Mouse (Mus musculus): ENCODE measurements around the gene Daam1. TPM values are rescaled to one million over a fixed set of nuclear protein-coding genes. Genes with fewer than 3 reads are reported as not detected.
A peak's percentile ranks its signal among the peaks of the same experiment; 100 is the strongest.
"Not testable (repeated sequence)": the region's sequence is repeated elsewhere in the genome, so short reads cannot be mapped to it uniquely, and the experiment has no call there.

Gene Daam1
- polyA plus RNA-seq, 1 experiment from 2014 or later, result 19.9 TPM

GRCm38 (mm10) chr12:71839653-71840052 lies 8.8 kb downstream of the Daam1 start:
- no peak overlapping the region for H3K9ac ChIP-seq (ENCODE audit: low read length)
- DNase-seq (ENCODE audit: low spot score, missing footprints) (no peak), ATAC-seq (ENCODE audit: low FRiP score) (no peak)
- no peaks in the 10 kb centered on the region for H3K27me3 ChIP-seq (ENCODE audit: control insufficient read depth, insufficient read depth, low read length)
- no peaks in the 10 kb centered on the region for H3K9me3 ChIP-seq (ENCODE audit: control insufficient read depth, low read length)
- WGBS, result 76% methylated on average over 3 of the region's 3 CpGs
- peaks cover 13% of the 10 kb centered on the region for H3K4me1 ChIP-seq (ENCODE audit: control insufficient read depth, insufficient read depth, low read length)
- no peak overlapping the region for H3K4me2 ChIP-seq
- no peak overlapping the region for H3K27ac ChIP-seq (ENCODE audit: low read depth, low read length)
- no peak overlapping the region for H3K4me3 ChIP-seq (ENCODE audit: low read depth, low read length)
- H3K36me3 ChIP-seq (ENCODE audit: control insufficient read depth, insufficient read depth, low read length), result no peaks in the 10 kb centered on the region

DNA sequence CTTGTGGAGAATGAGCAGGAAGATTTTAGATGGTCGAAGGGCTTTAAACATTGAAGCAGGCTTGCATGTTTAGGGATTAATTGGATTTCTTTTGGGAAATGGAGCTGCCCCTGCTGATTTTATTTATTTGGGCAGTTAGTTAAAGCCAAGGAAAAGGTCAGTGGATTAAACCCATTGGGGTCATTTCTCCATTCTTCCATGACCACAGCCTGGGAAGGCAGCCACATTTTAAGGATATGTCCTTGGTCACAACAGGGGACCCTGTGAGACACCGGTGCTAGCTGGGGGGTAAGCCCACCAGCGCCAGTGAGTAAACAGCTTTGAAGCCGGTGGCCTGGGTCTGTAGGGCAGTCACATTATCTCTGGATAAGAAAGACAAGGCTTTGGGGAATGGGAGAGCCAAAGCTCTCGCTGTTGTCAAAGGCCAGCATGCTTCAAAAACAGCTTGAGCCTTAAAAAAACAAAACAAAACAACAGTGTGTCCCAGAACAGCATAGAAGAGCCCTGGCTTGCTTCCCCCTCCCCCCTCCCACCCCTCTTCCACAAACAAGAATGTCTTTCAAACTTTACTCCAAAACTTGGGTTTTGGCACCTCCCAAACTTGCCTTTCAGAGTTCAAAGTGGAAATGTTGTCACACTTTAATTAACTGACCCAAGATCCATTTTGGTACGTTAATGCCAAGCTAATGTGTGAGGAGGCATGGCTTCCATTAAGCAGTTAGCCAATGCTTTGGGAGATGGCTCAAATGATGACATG lies 9.7 kb downstream of the Daam1 start:
- Histone ChIP-seq H3K27me3 (ENCODE audit: control insufficient read depth, insufficient read depth, low read length) (no peaks in the 10 kb centered on the region), H3K4me1 (ENCODE audit: control insufficient read depth, insufficient read depth, low read length) (peaks cover 13% of the 10 kb centered on the region), H3K9me3 (ENCODE audit: control insufficient read depth, low read length) (no peaks in the 10 kb centered on the region), H3K4me3 (ENCODE audit: low read depth, low read length) (no peak overlapping the region), H3K9ac (ENCODE audit: low read length) (no peak overlapping the region), H3K27ac (ENCODE audit: low read depth, low read length) (no peak overlapping the region), H3K36me3 (ENCODE audit: control insufficient read depth, insufficient read depth, low read length) (no peaks in the 10 kb centered on the region), H3K4me2 (no peak overlapping the region)
- peak; percentile 60 for DNase-seq (ENCODE audit: low spot score, missing footprints)
- ATAC-seq (ENCODE audit: low FRiP score), result no peak
- 10% methylated on average over 6 of the region's 6 CpGs for WGBS

DNA sequence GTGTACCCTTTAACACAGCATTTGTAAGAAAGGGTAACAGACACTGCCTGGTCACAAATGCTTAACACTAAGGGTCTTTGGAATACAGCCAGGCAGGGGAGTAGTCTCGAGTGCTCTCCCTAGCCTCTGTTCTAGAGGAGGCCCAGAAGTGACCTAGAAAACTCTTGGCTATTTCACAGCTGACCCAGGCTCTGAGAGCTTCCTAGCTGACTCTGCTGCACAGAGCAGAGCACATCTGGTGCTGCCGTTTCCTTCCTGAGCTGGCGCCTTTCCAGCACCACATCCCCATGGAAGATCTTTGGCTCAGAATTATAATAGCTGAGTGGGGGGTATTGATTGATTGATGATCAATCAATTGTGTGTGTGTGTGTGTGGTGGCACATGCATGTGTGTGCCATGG lies 11.1 kb downstream of the Daam1 start:
- Histone ChIP-seq H3K4me2 (no peak overlapping the region), H3K4me1 (ENCODE audit: control insufficient read depth, insufficient read depth, low read length) (peaks cover 13% of the 10 kb centered on the region), H3K4me3 (ENCODE audit: low read depth, low read length) (no peak overlapping the region), H3K36me3 (ENCODE audit: control insufficient read depth, insufficient read depth, low read length) (no peaks in the 10 kb centered on the region), H3K27ac (ENCODE audit: low read depth, low read length) (no peak overlapping the region), H3K27me3 (ENCODE audit: control insufficient read depth, insufficient read depth, low read length) (no peaks in the 10 kb centered on the region), H3K9ac (ENCODE audit: low read length) (no peak overlapping the region), H3K9me3 (ENCODE audit: control insufficient read depth, low read length) (no peaks in the 10 kb centered on the region)
- DNase-seq (ENCODE audit: low spot score, missing footprints), result peak; percentile 33
- no peak for ATAC-seq (ENCODE audit: low FRiP score)
- 75% methylated on average over 3 of the region's 3 CpGs for WGBS

- DNase-seq (ENCODE audit: low spot score, missing footprints), result peak; percentile 35
- ATAC-seq (ENCODE audit: low FRiP score), result no peak
- 96% methylated on average over 2 of the region's 2 CpGs for WGBS
- Histone ChIP-seq H3K4me3 (ENCODE audit: low read depth, low read length) (no peak overlapping the region), H3K36me3 (ENCODE audit: control insufficient read depth, insufficient read depth, low read length) (no peaks in the 10 kb centered on the region), H3K4me2 (no peak overlapping the region), H3K9me3 (ENCODE audit: control insufficient read depth, low read length) (no peaks in the 10 kb centered on the region), H3K27ac (ENCODE audit: low read depth, low read length) (no peak overlapping the region), H3K9ac (ENCODE audit: low read length) (no peak overlapping the region), H3K27me3 (ENCODE audit: control insufficient read depth, insufficient read depth, low read length) (no peaks in the 10 kb centered on the region), H3K4me1 (ENCODE audit: control insufficient read depth, insufficient read depth, low read length) (peaks cover 13% of the 10 kb centered on the region)
Measured at GRCm38 (mm10) chr12:71842588-71842987, 11.7 kb downstream of the Daam1 start.

DNA sequence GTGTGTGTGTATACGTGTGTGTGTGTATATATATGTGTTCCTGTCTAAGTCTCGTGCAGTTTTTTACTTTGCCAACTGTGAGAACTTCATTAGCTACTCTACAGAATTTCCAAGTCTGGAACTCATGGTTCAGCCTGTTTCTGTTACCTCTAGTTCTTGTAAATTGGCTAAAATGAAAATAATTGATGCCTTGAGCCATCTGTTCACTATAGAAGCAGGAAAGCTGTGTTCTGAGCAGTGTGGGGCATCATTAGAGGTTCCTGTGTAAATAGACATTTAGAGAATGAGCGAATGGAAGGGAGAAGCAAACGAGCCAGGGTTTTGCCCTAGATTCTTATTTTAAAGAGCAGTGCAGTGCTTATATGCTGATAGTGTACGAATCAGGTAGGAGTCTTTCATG lies 14.6 kb downstream of the Daam1 start:
- peaks cover 4% of the 10 kb centered on the region for H3K4me1 ChIP-seq (ENCODE audit: control insufficient read depth, insufficient read depth, low read length)
- no peaks in the 10 kb centered on the region for H3K36me3 ChIP-seq (ENCODE audit: control insufficient read depth, insufficient read depth, low read length)
- 83% methylated on average over 5 of the region's 5 CpGs for WGBS
- no peak overlapping the region for H3K9ac ChIP-seq (ENCODE audit: low read length)
- ATAC-seq (ENCODE audit: low FRiP score) (no peak), DNase-seq (ENCODE audit: low spot score, missing footprints) (no peak)
- no peak overlapping the region for H3K27ac ChIP-seq (ENCODE audit: low read depth, low read length)
- no peak overlapping the region for H3K4me2 ChIP-seq
- H3K4me3 ChIP-seq (ENCODE audit: low read depth, low read length), result no peak overlapping the region
- no peaks in the 10 kb centered on the region for H3K27me3 ChIP-seq (ENCODE audit: control insufficient read depth, insufficient read depth, low read length)
- H3K9me3 ChIP-seq (ENCODE audit: control insufficient read depth, low read length), result no peaks in the 10 kb centered on the region

- not testable (repeated sequence) for H3K4me2 ChIP-seq; H3K27me3 ChIP-seq (ENCODE audit: control insufficient read depth, insufficient read depth, low read length); H3K4me3 ChIP-seq (ENCODE audit: low read depth, low read length); H3K27ac ChIP-seq (ENCODE audit: low read depth, low read length); DNase-seq (ENCODE audit: low spot score, missing footprints); H3K9ac ChIP-seq (ENCODE audit: low read length); H3K4me1 ChIP-seq (ENCODE audit: control insufficient read depth, insufficient read depth, low read length); H3K36me3 ChIP-seq (ENCODE audit: control insufficient read depth, insufficient read depth, low read length); ATAC-seq (ENCODE audit: low FRiP score); H3K9me3 ChIP-seq (ENCODE audit: control insufficient read depth, low read length)
- 97% methylated on average over 4 of the region's 4 CpGs for WGBS
Measured at GRCm38 (mm10) chr12:71846416-71846815, 15.5 kb downstream of the Daam1 start.

DNA sequence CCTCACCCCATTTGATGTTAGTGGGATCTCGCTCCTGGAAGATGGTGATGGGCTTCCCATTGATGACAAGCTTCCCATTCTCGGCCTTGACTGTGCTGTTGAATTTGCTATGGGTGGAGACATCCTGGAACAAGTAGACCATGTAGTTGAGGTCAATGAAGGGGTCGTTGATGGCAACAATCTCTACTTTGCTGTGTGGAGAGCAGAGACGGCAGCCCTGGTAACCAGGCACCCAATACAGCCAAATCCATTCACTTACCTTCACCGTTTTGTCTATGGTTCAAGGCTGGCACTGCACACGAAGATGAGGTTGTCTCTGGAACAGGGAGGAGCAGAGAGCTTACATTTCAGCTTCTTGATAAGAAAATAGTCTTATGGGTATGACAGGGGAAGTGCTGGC lies 16.1 kb downstream of the Daam1 start:
- H3K9ac ChIP-seq (ENCODE audit: low read length); H3K4me1 ChIP-seq (ENCODE audit: control insufficient read depth, insufficient read depth, low read length); H3K36me3 ChIP-seq (ENCODE audit: control insufficient read depth, insufficient read depth, low read length); H3K27me3 ChIP-seq (ENCODE audit: control insufficient read depth, insufficient read depth, low read length); H3K27ac ChIP-seq (ENCODE audit: low read depth, low read length); ATAC-seq (ENCODE audit: low FRiP score); DNase-seq (ENCODE audit: low spot score, missing footprints); H3K4me3 ChIP-seq (ENCODE audit: low read depth, low read length); H3K9me3 ChIP-seq (ENCODE audit: control insufficient read depth, low read length); H3K4me2 ChIP-seq: not testable (repeated sequence)
- WGBS, result 90% methylated on average over 6 of the region's 6 CpGs

DNA sequence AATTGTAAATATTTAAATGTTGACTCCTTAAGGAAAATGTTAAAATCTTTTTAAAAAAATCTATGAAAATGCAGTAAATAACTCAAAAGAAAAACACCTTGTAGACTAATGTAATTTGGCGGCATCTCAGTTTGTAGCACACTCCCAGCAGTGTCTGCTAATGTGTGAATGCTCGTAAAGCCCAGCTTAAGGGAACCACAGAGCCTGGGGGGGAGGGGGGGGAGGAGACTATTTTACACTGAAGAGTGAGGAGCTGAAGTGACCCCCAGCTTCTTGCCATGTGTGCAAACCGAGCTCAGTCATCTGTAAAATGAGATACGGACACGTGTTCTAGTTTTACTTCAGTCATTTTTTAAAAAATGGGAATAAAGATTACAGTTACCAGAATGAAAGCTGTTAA lies 16.7 kb downstream of the Daam1 start:
- no peak for DNase-seq (ENCODE audit: low spot score, missing footprints)
- Histone ChIP-seq H3K27ac (ENCODE audit: low read depth, low read length) (no peak overlapping the region), H3K27me3 (ENCODE audit: control insufficient read depth, insufficient read depth, low read length) (no peaks in the 10 kb centered on the region), H3K4me1 (ENCODE audit: control insufficient read depth, insufficient read depth, low read length) (peaks cover under 1% of the 10 kb centered on the region; the same call in 1 of the 2 replicates), H3K9ac (ENCODE audit: low read length) (no peak overlapping the region), H3K36me3 (ENCODE audit: control insufficient read depth, insufficient read depth, low read length) (no peaks in the 10 kb centered on the region), H3K4me3 (ENCODE audit: low read depth, low read length) (no peak overlapping the region), H3K4me2 (no peak overlapping the region), H3K9me3 (ENCODE audit: control insufficient read depth, low read length) (no peaks in the 10 kb centered on the region)
- ATAC-seq (ENCODE audit: low FRiP score), result no peak
- 78% methylated on average over 5 of the region's 5 CpGs for WGBS

DNA sequence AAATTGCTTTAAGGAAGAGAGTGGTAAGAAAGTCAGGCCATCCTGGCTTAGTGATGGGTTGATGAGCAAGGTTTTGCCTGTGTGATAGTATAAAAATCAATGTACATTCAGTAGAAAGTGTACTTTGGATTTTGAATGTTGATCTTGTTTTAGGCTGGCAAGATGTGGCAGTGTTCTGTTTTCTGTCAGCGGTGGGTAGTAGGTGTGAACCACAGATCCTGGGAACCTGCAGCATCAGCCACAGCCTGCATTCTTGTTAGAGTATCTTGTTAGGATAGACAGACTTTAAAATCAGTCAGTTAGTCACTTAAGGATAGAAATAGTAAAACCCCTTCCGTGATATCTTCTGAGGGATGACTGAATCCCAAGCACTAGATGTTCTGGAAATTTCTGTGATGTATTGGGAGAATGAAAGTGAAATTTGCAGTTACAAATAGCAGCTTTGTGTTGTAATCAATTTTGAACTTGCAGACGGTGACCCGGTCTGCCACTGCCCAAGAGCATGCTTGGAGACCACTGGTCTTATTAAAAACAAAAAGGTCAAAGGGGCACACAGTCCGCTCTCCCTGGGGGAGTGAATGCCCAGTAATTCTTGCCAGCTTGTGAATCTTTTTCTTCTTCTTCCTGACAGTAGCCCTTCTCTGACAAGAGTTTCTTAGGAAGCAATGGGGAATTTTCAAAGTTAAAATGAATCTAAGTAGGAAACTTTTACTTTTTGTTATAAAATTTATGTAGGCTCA lies 17.3 kb downstream of the Daam1 start:
- peaks cover 2% of the 10 kb centered on the region; the same call in 1 of the 2 replicates for H3K4me1 ChIP-seq (ENCODE audit: control insufficient read depth, insufficient read depth, low read length)
- H3K9me3 ChIP-seq (ENCODE audit: control insufficient read depth, low read length), result no peaks in the 10 kb centered on the region
- no peak overlapping the region for H3K4me2 ChIP-seq
- H3K4me3 ChIP-seq (ENCODE audit: low read depth, low read length), result no peak overlapping the region
- DNase-seq (ENCODE audit: low spot score, missing footprints), result no peak
- WGBS, result 75% methylated on average over 5 of the region's 5 CpGs
- H3K36me3 ChIP-seq (ENCODE audit: control insufficient read depth, insufficient read depth, low read length), result no peaks in the 10 kb centered on the region
- ATAC-seq (ENCODE audit: low FRiP score), result no peak
- H3K27me3 ChIP-seq (ENCODE audit: control insufficient read depth, insufficient read depth, low read length), result no peaks in the 10 kb centered on the region
- no peak overlapping the region for H3K9ac ChIP-seq (ENCODE audit: low read length)
- no peak overlapping the region for H3K27ac ChIP-seq (ENCODE audit: low read depth, low read length)

Data from midbrain, embryonic 11.5 days (tissue).